Mouse (Mus musculus) intestine, embryonic 14.5 days (tissue): ENCODE data around the gene Sgpp1. TPM values are rescaled to one million over a fixed set of nuclear protein-coding genes. Genes with fewer than 3 reads are reported as not detected.

ENCODE experiments used
- polyA plus RNA-seq: library from polyadenylated mRNA; unstranded; fragments of >200 nt; fragmentation: Nextera tagmentation; extraction: Ambion mirVana; gene quantifications from 2 replicates; pipeline ENCODE4 v1.2.1, GENCODE M21; 2014

The Sgpp1 gene
- polyA plus RNA-seq, 1 experiment from 2014 or later = 15.4 TPM

Other genes starting within 250 kb of the Sgpp1 start
- gene Ppp2r5e, start 139.5 kb downstream of the Sgpp1 start, polyA plus RNA-seq = 13.6 and 15.2 TPM in 2 replicates
- gene Wdr89, start 66.2 kb downstream of the Sgpp1 start, polyA plus RNA-seq = 14.7 and 15.9 TPM in 2 replicates
- 41.5 and 44.7 TPM in 2 replicates for gene Syne2, start 82.4 kb upstream of the Sgpp1 start, polyA plus RNA-seq